Mouse (Mus musculus) heart, postnatal 0 days (tissue): ENCODE data around the gene Rab3c. TPM values are rescaled to one million over a fixed set of nuclear protein-coding genes. Genes with fewer than 3 reads are reported as not detected.

Source experiments
- ATAC-seq: fragments of 200-750 bp; cut with Nextera tagmentation; 2 replicates; pipeline ENCODE4 v1.8.0; 2017; ENCODE audit warnings: low read depth, moderate number of reproducible peaks, moderate library complexity; ENCODE audit not compliant: insufficient read depth
- DNase-seq: peaks from one replicate; pipeline ENCODE4 v3.0.0-alpha.2; 2016; ENCODE audit warnings: low spot score
- H3K27ac ChIP-seq: fragments of 300-500 bp; sonication (generic); 2 replicates; pipeline ENCODE4 v1.5.1; 2014; ENCODE audit warnings: low read depth, mild to moderate bottlenecking
- H3K27me3 ChIP-seq: fragments of 300-500 bp; sonication (generic); 2 replicates; pipeline ENCODE4 v1.6.1; 2014; ENCODE audit warnings: low read length, mixed read lengths; ENCODE audit not compliant: control insufficient read depth, insufficient read depth
- H3K36me3 ChIP-seq: fragments of 300-500 bp; sonication (generic); replicated peaks from 2 replicates; pipeline ENCODE4 v1.6.1; 2014; ENCODE audit warnings: low read length, mixed read lengths; ENCODE audit not compliant: control insufficient read depth, insufficient read depth
- H3K4me1 ChIP-seq: fragments of 300-500 bp; sonication (generic); 2 replicates; pipeline ENCODE4 v1.6.1; 2014; ENCODE audit warnings: antibody characterized with exemption; ENCODE audit not compliant: control insufficient read depth, insufficient read depth
- H3K4me2 ChIP-seq: fragments of 300-500 bp; sonication (generic); 2 replicates; pipeline ENCODE4 v1.6.1; 2014; ENCODE audit warnings: low read depth, mild to moderate bottlenecking, low read length, moderate library complexity
- H3K4me3 ChIP-seq: fragments of 300-500 bp; sonication (generic); 2 replicates; pipeline ENCODE4 v1.5.1; 2014; ENCODE audit warnings: low read depth, low read length
- H3K9ac ChIP-seq: fragments of 300-500 bp; sonication (generic); replicated peaks from 2 replicates; pipeline ENCODE4 v1.6.1; 2014; ENCODE audit warnings: low read depth, low read length, mixed read lengths
- H3K9me3 ChIP-seq: fragments of 300-500 bp; sonication (generic); replicated peaks from 2 replicates; pipeline ENCODE4 v1.6.1; 2016; ENCODE audit warnings: low read length; ENCODE audit not compliant: control insufficient read depth
- CTCF ChIP-seq: IDR thresholded peaks from 2 replicates; pipeline ENCODE4 v1.5.1; 2016; ENCODE audit warnings: antibody characterized with exemption, control low read depth, low read depth
- EP300 ChIP-seq: IDR thresholded peaks from 2 replicates; pipeline ENCODE4 v1.6.1; 2016; ENCODE audit warnings: antibody characterized with exemption, low read depth
- WGBS: fragments of 180-500 bp; shearing (Covaris S2); extraction: QIAGEN DNeasy Blood & Tissue Kit; methylation state at CpG from one replicate; pipeline ENCODE4 v1.1.7; 2014; 5-methylcytosine and 5-hydroxymethylcytosine counted together
- polyA plus RNA-seq: library from polyadenylated mRNA; unstranded; fragments of >200 nt; fragmentation: Nextera tagmentation; extraction: Ambion mirVana; gene quantifications from 2 replicates; pipeline ENCODE4 v1.2.1, GENCODE M21; 2015
- total RNA-seq: library from RNA; depleted of rRNA; stranded (reverse); fragments of >200 nt; gene quantifications from 2 replicates; pipeline ENCODE4 v1.2.3, GENCODE M21; 2014; ENCODE audit warnings: low replicate concordance

Rab3c gene
- total and polyA plus RNA-seq, 2 experiments from 2014 or later = 0.04 to 0.56 TPM

DNA sequence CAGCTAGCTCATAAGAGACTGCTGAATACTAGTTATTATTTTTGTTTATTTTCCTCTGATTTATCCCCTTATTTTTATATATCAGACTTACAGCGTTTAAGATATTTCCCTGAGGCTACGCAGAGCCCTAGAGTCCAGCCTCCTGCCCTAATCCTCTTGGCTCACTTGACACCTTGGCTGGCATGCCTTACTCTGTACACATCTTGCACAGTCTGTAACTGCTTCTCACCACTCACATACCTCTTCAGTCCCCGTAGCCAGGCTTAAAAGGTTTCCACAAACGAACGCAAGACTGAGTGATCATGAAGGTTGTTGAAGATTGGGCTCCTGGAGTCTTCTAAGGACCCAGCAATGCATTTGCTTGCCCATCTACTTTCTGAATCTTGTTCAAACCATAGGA, 29.3 kb downstream of the Rab3c start:
- H3K27ac ChIP-seq = no peak overlapping the region
- TF ChIP-seq CTCF (no peak), EP300 (no peak)
- DNase-seq (no peak), ATAC-seq (no peak)
- no peaks in the 10 kb centered on the region for H3K27me3 ChIP-seq
- no peaks in the 10 kb centered on the region for H3K36me3 ChIP-seq
- H3K9me3 ChIP-seq = no peaks in the 10 kb centered on the region
- 75% methylated on average over 5 of the region's 5 CpGs for WGBS
- no peak overlapping the region for H3K9ac ChIP-seq
- no peak overlapping the region for H3K4me3 ChIP-seq
- no peak overlapping the region for H3K4me2 ChIP-seq
- no peaks in the 10 kb centered on the region for H3K4me1 ChIP-seq

DNA sequence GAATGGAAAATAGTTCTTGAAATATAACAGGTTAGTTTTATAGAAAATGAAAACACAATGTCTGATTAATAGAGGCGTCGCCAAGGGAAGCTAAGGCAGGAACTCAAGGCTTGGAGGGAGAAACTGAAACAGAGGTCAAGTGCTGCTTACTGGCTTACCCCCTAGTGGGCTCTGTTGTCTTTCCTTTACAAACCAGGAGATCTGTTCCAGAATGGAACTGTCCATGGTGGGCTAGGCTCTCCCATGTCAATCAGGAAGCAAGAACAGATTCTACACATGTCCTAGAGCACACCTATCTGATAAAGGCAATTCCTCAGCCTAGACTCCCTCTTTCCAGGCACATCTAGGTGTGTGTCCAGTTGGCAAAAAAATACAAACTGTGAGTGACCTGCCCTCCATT, 32.3 kb downstream of the Rab3c start:
- Histone ChIP-seq H3K4me3 (no peak overlapping the region), H3K9ac (no peak overlapping the region), H3K4me1 (no peaks in the 10 kb centered on the region), H3K27me3 (no peaks in the 10 kb centered on the region), H3K36me3 (no peaks in the 10 kb centered on the region), H3K4me2 (no peak overlapping the region), H3K27ac (no peak overlapping the region), H3K9me3 (no peaks in the 10 kb centered on the region)
- no peak for DNase-seq
- WGBS = 59% methylated on average over 2 of the region's 2 CpGs
- TF ChIP-seq EP300 (no peak), CTCF (no peak)
- no peak for ATAC-seq

- H3K4me3 ChIP-seq = no peak overlapping the region
- DNase-seq (no peak), ATAC-seq (no peak)
- no peaks in the 10 kb centered on the region for H3K27me3 ChIP-seq
- H3K4me1 ChIP-seq = peaks cover 5% of the 10 kb centered on the region; the same call in 1 of the 2 replicates
- no peaks in the 10 kb centered on the region for H3K36me3 ChIP-seq
- H3K27ac ChIP-seq = no peak overlapping the region
- no peaks in the 10 kb centered on the region for H3K9me3 ChIP-seq
- 67% methylated on average over 3 of the region's 3 CpGs for WGBS
- no peak overlapping the region for H3K9ac ChIP-seq
- H3K4me2 ChIP-seq = no peak overlapping the region
- TF ChIP-seq EP300 (no peak), CTCF (no peak)
Measured at GRCm38 (mm10) chr13:110238970-110239369, 41.8 kb downstream of the Rab3c start.

- Histone ChIP-seq H3K27ac (no peak overlapping the region), H3K4me2 (no peak overlapping the region), H3K4me3 (no peak overlapping the region), H3K27me3 (no peaks in the 10 kb centered on the region), H3K9me3 (no peaks in the 10 kb centered on the region), H3K36me3 (no peaks in the 10 kb centered on the region), H3K9ac (no peak overlapping the region), H3K4me1 (peaks cover 5% of the 10 kb centered on the region; the same call in 1 of the 2 replicates)
- ATAC-seq (0 out of 2 replicates have a peak, but pooled peaks have one; percentile 20), DNase-seq (peak; percentile 35)
- no peak for TF ChIP-seq EP300
- no peak for TF ChIP-seq CTCF
- 21% methylated on average over 10 of the region's 10 CpGs for WGBS
Measured at GRCm38 (mm10) chr13:110237209-110237935, 43.4 kb downstream of the Rab3c start.

- no peak overlapping the region for H3K4me2 ChIP-seq
- H3K9ac ChIP-seq = no peak overlapping the region
- 92% methylated on average over 5 of the region's 5 CpGs for WGBS
- ATAC-seq = no peak
- H3K27ac ChIP-seq = no peak overlapping the region
- TF ChIP-seq EP300 = no peak
- TF ChIP-seq CTCF = no peak
- H3K36me3 ChIP-seq = no peaks in the 10 kb centered on the region
- H3K27me3 ChIP-seq = no peaks in the 10 kb centered on the region
- peaks cover 5% of the 10 kb centered on the region; the same call in 1 of the 2 replicates for H3K4me1 ChIP-seq
- no peaks in the 10 kb centered on the region for H3K9me3 ChIP-seq
- DNase-seq = no peak
- H3K4me3 ChIP-seq = no peak overlapping the region
Measured at GRCm38 (mm10) chr13:110233364-110233763, 47.4 kb downstream of the Rab3c start.

DNA sequence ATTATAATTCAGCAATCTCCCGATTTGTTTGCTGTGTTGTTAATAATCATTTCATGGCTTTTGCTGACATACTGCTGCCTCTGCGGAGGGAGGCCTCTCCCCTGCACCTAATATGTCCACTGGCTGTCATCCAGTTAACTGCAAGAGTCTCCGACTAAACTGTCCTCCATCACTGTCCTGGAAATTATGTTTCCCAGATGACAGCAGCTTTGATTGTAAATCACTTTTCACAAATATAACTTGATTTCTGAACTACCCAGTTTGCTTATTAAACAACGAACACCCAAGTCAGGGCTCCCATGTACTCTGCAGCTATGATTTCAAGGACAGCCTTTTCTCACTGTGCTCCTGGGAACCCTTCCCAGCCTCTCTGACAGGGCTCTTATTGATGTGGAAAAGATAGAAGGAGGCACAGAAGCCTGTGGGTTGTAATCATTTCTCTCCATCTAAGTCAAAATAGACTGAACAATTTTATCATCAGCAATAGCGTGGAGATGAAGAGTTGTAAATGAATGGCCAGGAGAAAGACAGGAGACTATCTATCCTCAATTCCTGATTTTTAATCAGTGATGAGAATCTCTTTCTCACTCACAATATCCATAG, 49.6 kb downstream of the Rab3c start:
- Histone ChIP-seq H3K36me3 (no peaks in the 10 kb centered on the region), H3K9me3 (no peaks in the 10 kb centered on the region), H3K27me3 (no peaks in the 10 kb centered on the region), H3K4me2 (no peak overlapping the region), H3K4me3 (no peak overlapping the region), H3K4me1 (no peaks in the 10 kb centered on the region), H3K9ac (no peak overlapping the region), H3K27ac (no peak overlapping the region)
- TF ChIP-seq EP300 (no peak), CTCF (no peak)
- WGBS = 74% methylated on average over 5 of the region's 5 CpGs
- ATAC-seq (no peak), DNase-seq (no peak)
